Mouse (Mus musculus) midbrain, embryonic 15.5 days (tissue): Measurements from ENCODE around the gene Urah. TPM values are rescaled to one million over a fixed set of nuclear protein-coding genes. Genes with fewer than 3 reads are reported as not detected.

ENCODE experiments used
- ATAC-seq: fragments of 200-750 bp; cut with Nextera tagmentation; replicated peaks from 2 replicates; pipeline ENCODE4 v1.8.0; 2017; ENCODE audit warnings: moderate TSS enrichment
- H3K27ac ChIP-seq: fragments of 300-500 bp; sonication (generic); 2 replicates; pipeline ENCODE4 v1.5.1; 2015; ENCODE audit warnings: mild to moderate bottlenecking, inconsistent platforms
- H3K27me3 ChIP-seq: fragments of 300-500 bp; sonication (generic); replicated peaks from 2 replicates; pipeline ENCODE4 v1.6.1; 2015; ENCODE audit warnings: inconsistent platforms
- H3K36me3 ChIP-seq: fragments of 300-500 bp; sonication (generic); replicated peaks from 2 replicates; pipeline ENCODE4 v1.6.1; 2015; ENCODE audit warnings: inconsistent platforms
- H3K4me1 ChIP-seq: fragments of 300-500 bp; sonication (generic); 2 replicates; pipeline ENCODE4 v1.6.1; 2015; ENCODE audit warnings: inconsistent platforms
- H3K4me2 ChIP-seq: fragments of 300-500 bp; sonication (generic); 2 replicates; pipeline ENCODE4 v1.6.1; 2015; ENCODE audit warnings: inconsistent platforms, mild to moderate bottlenecking, moderate library complexity
- H3K4me3 ChIP-seq: fragments of 300-500 bp; sonication (generic); 2 replicates; pipeline ENCODE4 v1.5.1; 2015; ENCODE audit warnings: mild to moderate bottlenecking, inconsistent platforms
- H3K9ac ChIP-seq: fragments of 300-500 bp; sonication (generic); 2 replicates; pipeline ENCODE4 v1.6.1; 2015; ENCODE audit warnings: mild to moderate bottlenecking, inconsistent platforms
- H3K9me3 ChIP-seq: fragments of 300-500 bp; sonication (generic); 2 replicates; pipeline ENCODE4 v1.6.1; 2016; ENCODE audit warnings: inconsistent platforms
- WGBS: fragments of 180-500 bp; shearing (Covaris S2); methylation state at CpG from one replicate; pipeline ENCODE4 v1.1.7; 2015; ENCODE audit warnings: mixed read lengths; 5-methylcytosine and 5-hydroxymethylcytosine counted together
- polyA plus RNA-seq: library from polyadenylated mRNA; unstranded; fragments of >200 nt; fragmentation: Nextera tagmentation; extraction: Ambion mirVana; gene quantifications from 2 replicates; pipeline ENCODE4 v1.2.1, GENCODE M21; 2015

Gene Urah
- 0.38 TPM in 1 of 2 replicates, not detected in the other for polyA plus RNA-seq

- 47% methylated on average over 20 of the region's 20 CpGs for WGBS
- no peak within 1 kb of the TSS for H3K4me2 ChIP-seq
- 0 out of 2 replicates have a peak, but pooled peaks cover 3% of the 10 kb centered on the region for H3K27me3 ChIP-seq
- H3K36me3 ChIP-seq, result no peaks in the 10 kb centered on the region
- H3K4me1 ChIP-seq, result no peaks in the 10 kb centered on the region
- H3K9ac ChIP-seq, result no peak within 1 kb of the TSS
- H3K4me3 ChIP-seq, result no peak within 1 kb of the TSS
- no peak within 1 kb of the TSS for H3K27ac ChIP-seq
- no peak for ATAC-seq
- H3K9me3 ChIP-seq, result no peaks in the 10 kb centered on the region
Measured at GRCm38 (mm10) chr7:140834968-140835757, at the start of gene Urah. Urah (plus strand) TSS chr7:140835018.

GRCm38 (mm10) chr7:140787406-140788052 is 47.3 kb upstream of the Urah start, which contains the start of gene Syce1:
Syce1 (minus strand) TSS chr7:140787852.
- Histone ChIP-seq H3K27ac (no peak within 1 kb of the TSS), H3K27me3 (no peaks in the 10 kb centered on the region), H3K4me2 (no peak within 1 kb of the TSS), H3K9ac (no peak within 1 kb of the TSS), H3K4me1 (no peaks in the 10 kb centered on the region), H3K9me3 (no peaks in the 10 kb centered on the region), H3K4me3 (no peak within 1 kb of the TSS), H3K36me3 (no peaks in the 10 kb centered on the region)
- ATAC-seq, result no peak
- WGBS, result 84% methylated on average over 33 of the region's 33 CpGs

GRCm38 (mm10) chr7:140788053-140788435 is 46.8 kb upstream of the Urah start:
- Histone ChIP-seq H3K9me3 (no peaks in the 10 kb centered on the region), H3K4me3 (no peak overlapping the region), H3K27me3 (no peaks in the 10 kb centered on the region), H3K9ac (no peak overlapping the region), H3K27ac (no peak overlapping the region), H3K36me3 (no peaks in the 10 kb centered on the region), H3K4me1 (no peaks in the 10 kb centered on the region), H3K4me2 (no peak overlapping the region)
- no peak for ATAC-seq
- WGBS, result 85% methylated on average over 7 of the region's 7 CpGs

- Histone ChIP-seq H3K4me1 (no peaks in the 10 kb centered on the region), H3K27ac (no peak overlapping the region), H3K9ac (no peak overlapping the region), H3K4me3 (no peak overlapping the region), H3K9me3 (no peaks in the 10 kb centered on the region), H3K27me3 (no peaks in the 10 kb centered on the region), H3K4me2 (no peak overlapping the region), H3K36me3 (no peaks in the 10 kb centered on the region)
- no peak for ATAC-seq
- 71% methylated on average over 4 of the region's 4 CpGs for WGBS
Measured at GRCm38 (mm10) chr7:140793541-140793940, 41.3 kb upstream of the Urah start.

GRCm38 (mm10) chr7:140797619-140798018 is 37.2 kb upstream of the Urah start:
- H3K36me3 ChIP-seq, result no peaks in the 10 kb centered on the region
- H3K27me3 ChIP-seq, result no peaks in the 10 kb centered on the region
- no peaks in the 10 kb centered on the region for H3K4me1 ChIP-seq
- no peak overlapping the region for H3K27ac ChIP-seq
- H3K9ac ChIP-seq, result no peak overlapping the region
- 92% methylated on average over 3 of the region's 3 CpGs for WGBS
- ATAC-seq, result no peak
- no peak overlapping the region for H3K4me2 ChIP-seq
- no peaks in the 10 kb centered on the region for H3K9me3 ChIP-seq
- no peak overlapping the region for H3K4me3 ChIP-seq

GRCm38 (mm10) chr7:140798212-140798611 is 36.6 kb upstream of the Urah start:
- WGBS, result 74% methylated on average over 2 of the region's 2 CpGs
- Histone ChIP-seq H3K9ac (no peak overlapping the region), H3K9me3 (no peaks in the 10 kb centered on the region), H3K4me3 (no peak overlapping the region), H3K36me3 (no peaks in the 10 kb centered on the region), H3K4me2 (no peak overlapping the region), H3K27me3 (no peaks in the 10 kb centered on the region), H3K27ac (no peak overlapping the region), H3K4me1 (no peaks in the 10 kb centered on the region)
- ATAC-seq, result no peak

- Histone ChIP-seq H3K27me3 (no peaks in the 10 kb centered on the region), H3K4me2 (no peak overlapping the region), H3K9me3 (no peaks in the 10 kb centered on the region), H3K4me3 (no peak overlapping the region), H3K27ac (no peak overlapping the region), H3K36me3 (peaks cover 8% of the 10 kb centered on the region; the same call in 1 of the 2 replicates), H3K4me1 (no peaks in the 10 kb centered on the region), H3K9ac (no peak overlapping the region)
- no peak for ATAC-seq
- 75% methylated on average over 6 of the region's 6 CpGs for WGBS
Measured at GRCm38 (mm10) chr7:140802629-140803028, 32.2 kb upstream of the Urah start.

GRCm38 (mm10) chr7:140805704-140806103 is 29.1 kb upstream of the Urah start:
- Histone ChIP-seq H3K9ac (no peak overlapping the region), H3K27me3 (no peaks in the 10 kb centered on the region), H3K9me3 (no peaks in the 10 kb centered on the region), H3K27ac (no peak overlapping the region), H3K4me3 (no peak overlapping the region), H3K4me2 (no peak overlapping the region), H3K4me1 (no peaks in the 10 kb centered on the region), H3K36me3 (peaks cover 15% of the 10 kb centered on the region)
- peak; percentile 38; the same call in 1 of the 2 replicates for ATAC-seq
- WGBS, result 20% methylated on average over 1 of the region's 1 CpGs

- H3K4me1 ChIP-seq, result no peaks in the 10 kb centered on the region
- no peaks in the 10 kb centered on the region for H3K9me3 ChIP-seq
- H3K27me3 ChIP-seq, result no peaks in the 10 kb centered on the region
- H3K4me3 ChIP-seq, result no peak overlapping the region
- WGBS, result 94% methylated on average over 6 of the region's 6 CpGs
- peaks cover 38% of the 10 kb centered on the region for H3K36me3 ChIP-seq
- no peak overlapping the region for H3K4me2 ChIP-seq
- no peak overlapping the region for H3K9ac ChIP-seq
- ATAC-seq, result no peak
- no peak overlapping the region for H3K27ac ChIP-seq
Measured at GRCm38 (mm10) chr7:140810496-140810895, 24.3 kb upstream of the Urah start.

- Histone ChIP-seq H3K27me3 (no peaks in the 10 kb centered on the region), H3K9ac (no peak overlapping the region), H3K9me3 (no peaks in the 10 kb centered on the region), H3K4me2 (no peak overlapping the region), H3K36me3 (peaks cover 37% of the 10 kb centered on the region), H3K4me1 (no peaks in the 10 kb centered on the region; the same call in 1 of the 2 replicates), H3K27ac (no peak overlapping the region), H3K4me3 (no peak overlapping the region)
- WGBS, result 75% methylated on average over 13 of the region's 13 CpGs
- no peak for ATAC-seq
Measured at GRCm38 (mm10) chr7:140811714-140812113, 23.1 kb upstream of the Urah start.

- H3K9me3 ChIP-seq, result no peaks in the 10 kb centered on the region
- H3K36me3 ChIP-seq, result peaks cover 28% of the 10 kb centered on the region
- no peak for ATAC-seq
- H3K27me3 ChIP-seq, result no peaks in the 10 kb centered on the region
- no peak overlapping the region for H3K4me3 ChIP-seq
- 92% methylated on average over 12 of the region's 12 CpGs for WGBS
- H3K4me2 ChIP-seq, result no peak overlapping the region
- peaks cover 11% of the 10 kb centered on the region for H3K4me1 ChIP-seq
- no peak overlapping the region for H3K9ac ChIP-seq
- H3K27ac ChIP-seq, result no peak overlapping the region
Measured at GRCm38 (mm10) chr7:140812850-140813249, 22.0 kb upstream of the Urah start.

- Histone ChIP-seq H3K27me3 (no peaks in the 10 kb centered on the region), H3K4me3 (0 out of 2 replicates have a peak overlapping the region, but pooled peaks have one; percentile 11), H3K36me3 (peaks cover 3% of the 10 kb centered on the region; the same call in 1 of the 2 replicates), H3K4me2 (peak overlapping the region; percentile 37), H3K27ac (no peak overlapping the region), H3K4me1 (peaks cover 22% of the 10 kb centered on the region), H3K9me3 (no peaks in the 10 kb centered on the region), H3K9ac (no peak overlapping the region)
- no peak for ATAC-seq
- WGBS, result 65% methylated on average over 4 of the region's 4 CpGs
Measured at GRCm38 (mm10) chr7:140820173-140820572, 14.6 kb upstream of the Urah start.
